Mouse (Mus musculus) liver, embryonic 13.5 days (tissue): ENCODE results near the gene Ror1. TPM values are rescaled to one million over a fixed set of nuclear protein-coding genes. Genes with fewer than 3 reads are reported as not detected.

Experiments
- ATAC-seq: fragments of 200-750 bp; cut with Nextera tagmentation; 2 replicates; pipeline ENCODE4 v1.8.0; 2017; ENCODE audit warnings: low read depth, mild to moderate bottlenecking, moderate number of reproducible peaks, moderate library complexity
- DNase-seq: peaks from one replicate; pipeline ENCODE4 v3.0.0; 2022
- H3K27ac ChIP-seq: fragments of 300-500 bp; sonication (generic); 2 replicates; pipeline ENCODE4 v1.5.1; 2015; ENCODE audit warnings: moderate library complexity, mild to moderate bottlenecking, inconsistent platforms
- H3K27me3 ChIP-seq: fragments of 300-500 bp; sonication (generic); 2 replicates; pipeline ENCODE4 v1.6.1; 2015; ENCODE audit warnings: mild to moderate bottlenecking, inconsistent platforms
- H3K36me3 ChIP-seq: fragments of 300-500 bp; sonication (generic); 2 replicates; pipeline ENCODE4 v1.6.1; 2015; ENCODE audit warnings: mild to moderate bottlenecking, inconsistent platforms
- H3K4me1 ChIP-seq: fragments of 300-500 bp; sonication (generic); replicated peaks from 2 replicates; pipeline ENCODE4 v1.6.1; 2015; ENCODE audit warnings: inconsistent platforms
- H3K4me2 ChIP-seq: fragments of 300-500 bp; sonication (generic); 2 replicates; pipeline ENCODE4 v1.6.1; 2015; ENCODE audit warnings: inconsistent platforms, mild to moderate bottlenecking, moderate library complexity
- H3K4me3 ChIP-seq: fragments of 300-500 bp; sonication (generic); replicated peaks from 2 replicates; pipeline ENCODE4 v1.5.1; 2015; ENCODE audit warnings: mild to moderate bottlenecking, inconsistent platforms
- H3K9ac ChIP-seq: fragments of 300-500 bp; sonication (generic); 2 replicates; pipeline ENCODE4 v1.6.1; 2015; ENCODE audit warnings: mild to moderate bottlenecking, inconsistent platforms
- H3K9me3 ChIP-seq: fragments of 300-500 bp; sonication (generic); replicated peaks from 2 replicates; pipeline ENCODE4 v1.6.1; 2016; ENCODE audit warnings: inconsistent platforms
- whole genome bisulfite sequencing: fragments of 180-500 bp; shearing (Covaris S2); methylation state at CpG from one replicate; pipeline ENCODE4 v1.1.7; 2015; ENCODE audit not compliant: insufficient replicate concordance; 5-methylcytosine and 5-hydroxymethylcytosine counted together
- polyA plus RNA-seq: library from polyadenylated mRNA; unstranded; fragments of >200 nt; fragmentation: Nextera tagmentation; extraction: Ambion mirVana; gene quantifications from 2 replicates; pipeline ENCODE4 v1.2.1, GENCODE M21; 2015

Gene Ror1
- polyA plus RNA-seq = 0.36 and 0.46 TPM in 2 replicates

DNA sequence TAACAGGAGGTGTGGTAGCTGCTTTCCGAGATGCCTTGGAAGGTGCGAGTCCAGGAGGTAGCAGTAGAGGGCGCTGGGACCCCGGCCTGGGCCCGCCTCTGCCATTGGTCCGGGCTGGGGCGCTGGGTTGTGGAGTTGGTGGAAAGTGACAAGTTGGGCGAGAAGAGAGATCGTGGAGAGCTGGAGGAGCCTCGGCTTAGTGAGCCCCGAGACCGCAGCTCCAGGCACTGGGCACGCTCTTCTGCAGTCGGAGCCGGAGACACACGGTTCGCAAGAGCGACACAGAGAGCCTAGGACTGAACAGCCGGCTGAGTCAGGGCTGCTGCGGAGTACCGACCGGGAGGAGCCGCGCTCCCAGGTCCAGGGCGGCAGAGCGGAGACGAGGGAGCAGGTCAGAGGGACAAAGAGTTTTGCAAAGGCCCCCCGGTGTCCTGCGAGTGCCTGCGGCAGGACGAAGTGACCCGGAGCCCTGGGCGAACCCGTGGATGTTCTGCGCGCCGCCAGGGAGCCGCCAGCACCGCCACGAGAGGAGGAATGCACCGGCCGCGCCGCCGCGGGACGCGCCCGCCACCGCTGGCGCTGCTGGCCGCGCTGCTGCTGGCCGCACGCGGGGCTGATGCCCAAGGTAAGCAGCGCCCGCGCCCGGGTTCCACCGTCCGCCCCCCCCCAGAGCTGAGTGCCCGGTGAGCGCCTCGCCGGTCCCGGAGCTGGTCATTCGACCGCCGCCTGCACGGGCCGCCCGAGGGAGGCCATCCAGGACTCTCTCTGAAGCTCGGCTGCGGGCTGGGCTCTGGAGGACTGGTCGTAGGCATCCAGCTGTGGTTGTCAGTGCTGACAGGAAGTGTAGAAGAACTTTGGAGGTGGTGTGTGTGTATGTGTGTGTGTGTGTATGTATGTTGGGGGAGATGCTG lies at the start of gene Ror1:
Gene Ror1 (plus strand): TSS at position 107 of the 911 bp plus-strand sequence.
- DNase-seq (peak; percentile 22), ATAC-seq (peak; percentile 74)
- H3K4me3 ChIP-seq = peak within 1 kb of the TSS; percentile 56
- under 1% methylated on average over 74 of the region's 76 CpGs for WGBS
- peak within 1 kb of the TSS; percentile 47 for H3K9ac ChIP-seq
- peak within 1 kb of the TSS; percentile 67 for H3K4me2 ChIP-seq
- H3K4me1 ChIP-seq = no peaks in the 10 kb centered on the region
- no peak within 1 kb of the TSS for H3K27ac ChIP-seq
- H3K9me3 ChIP-seq = no peaks in the 10 kb centered on the region
- no peaks in the 10 kb centered on the region for H3K36me3 ChIP-seq
- H3K27me3 ChIP-seq = peaks cover 53% of the 10 kb centered on the region

- ATAC-seq (no peak), DNase-seq (no peak)
- no peaks in the 10 kb centered on the region for H3K27me3 ChIP-seq
- H3K9me3 ChIP-seq = no peaks in the 10 kb centered on the region
- H3K4me1 ChIP-seq = no peaks in the 10 kb centered on the region
- no peak overlapping the region for H3K27ac ChIP-seq
- no peak overlapping the region for H3K9ac ChIP-seq
- 56% methylated on average over 6 of the region's 6 CpGs for WGBS
- no peak overlapping the region for H3K4me2 ChIP-seq
- no peak overlapping the region for H3K4me3 ChIP-seq
- no peaks in the 10 kb centered on the region for H3K36me3 ChIP-seq
Measured at GRCm38 (mm10) chr4:100047066-100047465, 48.5 kb upstream of the Ror1 start.

GRCm38 (mm10) chr4:100048351-100048950 lies 47.1 kb upstream of the Ror1 start:
- DNase-seq = no peak
- Histone ChIP-seq H3K4me3 (no peak overlapping the region), H3K4me1 (no peaks in the 10 kb centered on the region), H3K9me3 (no peaks in the 10 kb centered on the region), H3K27me3 (no peaks in the 10 kb centered on the region), H3K9ac (no peak overlapping the region), H3K4me2 (no peak overlapping the region), H3K27ac (no peak overlapping the region), H3K36me3 (no peaks in the 10 kb centered on the region)
- WGBS = 46% methylated on average over 7 of the region's 7 CpGs
- no peak for ATAC-seq

DNA sequence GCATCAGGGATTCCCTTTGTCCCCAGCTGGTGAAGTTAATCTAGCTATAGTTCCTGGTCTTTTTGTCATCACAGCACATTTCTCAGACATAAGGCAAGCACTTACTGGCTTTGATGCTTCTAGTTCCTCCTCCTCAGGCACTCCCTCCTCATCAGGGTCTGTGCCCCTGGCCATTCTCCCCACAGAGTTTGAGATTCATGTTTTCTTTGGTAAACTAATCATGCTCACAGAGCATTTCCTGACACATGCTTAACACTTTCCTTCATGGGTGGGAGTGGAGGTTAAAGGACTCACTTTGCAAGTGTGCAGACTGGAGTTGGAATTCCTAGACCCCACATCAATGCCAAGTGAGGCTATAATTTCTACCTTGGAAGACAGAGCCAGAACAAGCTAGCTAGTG lies 43.8 kb upstream of the Ror1 start:
- Histone ChIP-seq H3K9me3 (no peaks in the 10 kb centered on the region), H3K4me3 (no peak overlapping the region), H3K4me1 (no peaks in the 10 kb centered on the region), H3K4me2 (no peak overlapping the region), H3K36me3 (no peaks in the 10 kb centered on the region), H3K27me3 (no peaks in the 10 kb centered on the region), H3K27ac (no peak overlapping the region), H3K9ac (no peak overlapping the region)
- no peak for ATAC-seq
- DNase-seq = no peak

DNA sequence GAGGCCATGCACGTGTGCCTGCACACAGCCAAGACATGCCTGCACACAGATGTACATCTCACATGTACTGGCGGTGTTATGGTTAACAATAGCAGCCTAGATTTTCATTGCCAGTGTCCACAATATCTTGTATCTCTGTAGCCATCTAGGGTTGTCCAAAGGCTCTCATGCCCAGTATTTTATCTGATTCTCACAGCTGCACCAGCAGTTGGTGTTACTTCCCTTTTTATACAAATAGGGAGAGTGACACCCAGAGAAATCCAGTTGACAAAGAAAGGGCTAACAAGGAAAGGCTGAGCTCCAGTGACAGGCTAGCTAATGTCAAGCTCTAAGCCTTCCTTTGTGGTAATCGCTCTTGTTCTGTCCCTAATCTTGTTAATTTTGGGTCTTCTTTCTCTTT lies 43.3 kb upstream of the Ror1 start:
- H3K9ac ChIP-seq = no peak overlapping the region
- DNase-seq (no peak), ATAC-seq (no peak)
- no peaks in the 10 kb centered on the region for H3K4me1 ChIP-seq
- no peaks in the 10 kb centered on the region for H3K27me3 ChIP-seq
- WGBS = 11% methylated on average over 3 of the region's 3 CpGs
- no peak overlapping the region for H3K4me3 ChIP-seq
- no peaks in the 10 kb centered on the region for H3K9me3 ChIP-seq
- H3K27ac ChIP-seq = no peak overlapping the region
- H3K36me3 ChIP-seq = no peaks in the 10 kb centered on the region
- no peak overlapping the region for H3K4me2 ChIP-seq

DNA sequence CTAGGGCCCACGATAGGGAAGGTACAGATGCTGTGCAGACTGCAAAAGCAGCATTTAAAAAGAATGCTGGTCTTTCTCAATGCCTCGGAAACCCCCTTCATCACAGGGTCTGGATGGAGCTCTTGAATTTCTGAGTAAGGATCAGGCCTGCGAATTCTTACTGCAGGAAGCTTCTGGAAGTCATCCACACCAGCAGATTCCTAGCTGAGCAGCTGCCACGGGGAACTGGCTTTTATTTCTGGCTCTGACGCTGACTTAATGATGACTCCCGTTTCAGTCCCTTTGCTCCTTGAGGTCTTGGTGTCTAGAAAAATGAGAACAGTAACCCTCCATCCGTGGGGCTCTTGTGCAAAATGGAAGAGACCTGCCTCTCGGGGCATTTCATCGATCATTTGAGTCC lies 39.5 kb upstream of the Ror1 start:
- Histone ChIP-seq H3K9me3 (no peaks in the 10 kb centered on the region), H3K4me3 (no peak overlapping the region), H3K27me3 (no peaks in the 10 kb centered on the region), H3K4me1 (no peaks in the 10 kb centered on the region), H3K36me3 (no peaks in the 10 kb centered on the region), H3K9ac (no peak overlapping the region), H3K27ac (no peak overlapping the region), H3K4me2 (no peak overlapping the region)
- DNase-seq (no peak), ATAC-seq (no peak)
- 60% methylated on average over 9 of the region's 9 CpGs for WGBS

- WGBS = 56% methylated on average over 4 of the region's 4 CpGs
- no peak for DNase-seq
- Histone ChIP-seq H3K36me3 (no peaks in the 10 kb centered on the region), H3K9ac (no peak overlapping the region), H3K4me1 (no peaks in the 10 kb centered on the region), H3K27me3 (no peaks in the 10 kb centered on the region), H3K4me3 (no peak overlapping the region), H3K27ac (no peak overlapping the region), H3K4me2 (no peak overlapping the region), H3K9me3 (no peaks in the 10 kb centered on the region)
- ATAC-seq = no peak
Measured at GRCm38 (mm10) chr4:100056446-100056845, 39.1 kb upstream of the Ror1 start.

DNA sequence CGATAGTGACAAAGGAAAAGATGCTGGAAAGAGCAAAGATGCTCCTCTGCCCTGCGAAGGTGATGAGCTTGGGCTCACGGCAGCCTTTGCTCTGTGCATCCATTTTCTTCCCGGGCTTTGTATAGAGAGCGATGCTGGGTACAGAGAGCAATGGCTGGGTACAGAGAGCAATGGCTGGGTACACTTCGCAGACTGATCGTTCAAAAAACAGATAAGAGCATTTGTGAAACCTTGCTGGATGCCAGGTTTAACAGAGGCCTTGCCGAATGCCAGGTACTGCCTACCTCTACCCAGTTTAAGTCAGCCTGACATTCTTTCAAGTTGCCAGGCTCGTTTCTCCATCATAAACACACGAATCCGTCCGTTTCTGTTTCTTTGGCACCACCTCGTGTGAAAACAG lies 38.2 kb upstream of the Ror1 start:
- Histone ChIP-seq H3K4me2 (no peak overlapping the region), H3K9me3 (no peaks in the 10 kb centered on the region), H3K36me3 (no peaks in the 10 kb centered on the region), H3K4me1 (no peaks in the 10 kb centered on the region), H3K27me3 (no peaks in the 10 kb centered on the region), H3K4me3 (no peak overlapping the region), H3K9ac (no peak overlapping the region), H3K27ac (no peak overlapping the region)
- 73% methylated on average over 13 of the region's 13 CpGs for WGBS
- no peak for DNase-seq
- ATAC-seq = no peak

GRCm38 (mm10) chr4:100058631-100059030 lies 37.0 kb upstream of the Ror1 start:
- 79% methylated on average over 5 of the region's 5 CpGs for WGBS
- H3K4me2 ChIP-seq = no peak overlapping the region
- ATAC-seq = no peak
- H3K4me3 ChIP-seq = no peak overlapping the region
- H3K9ac ChIP-seq = no peak overlapping the region
- H3K9me3 ChIP-seq = no peaks in the 10 kb centered on the region
- no peaks in the 10 kb centered on the region for H3K27me3 ChIP-seq
- DNase-seq = no peak
- H3K36me3 ChIP-seq = no peaks in the 10 kb centered on the region
- H3K4me1 ChIP-seq = no peaks in the 10 kb centered on the region
- H3K27ac ChIP-seq = no peak overlapping the region

GRCm38 (mm10) chr4:100059811-100060210 lies 35.8 kb upstream of the Ror1 start:
- H3K27me3 ChIP-seq = no peaks in the 10 kb centered on the region
- no peak overlapping the region for H3K4me3 ChIP-seq
- WGBS = 54% methylated on average over 3 of the region's 3 CpGs
- no peak for DNase-seq
- H3K9me3 ChIP-seq = no peaks in the 10 kb centered on the region
- no peak for ATAC-seq
- no peaks in the 10 kb centered on the region for H3K4me1 ChIP-seq
- no peak overlapping the region for H3K9ac ChIP-seq
- H3K27ac ChIP-seq = no peak overlapping the region
- H3K4me2 ChIP-seq = no peak overlapping the region
- H3K36me3 ChIP-seq = no peaks in the 10 kb centered on the region

DNA sequence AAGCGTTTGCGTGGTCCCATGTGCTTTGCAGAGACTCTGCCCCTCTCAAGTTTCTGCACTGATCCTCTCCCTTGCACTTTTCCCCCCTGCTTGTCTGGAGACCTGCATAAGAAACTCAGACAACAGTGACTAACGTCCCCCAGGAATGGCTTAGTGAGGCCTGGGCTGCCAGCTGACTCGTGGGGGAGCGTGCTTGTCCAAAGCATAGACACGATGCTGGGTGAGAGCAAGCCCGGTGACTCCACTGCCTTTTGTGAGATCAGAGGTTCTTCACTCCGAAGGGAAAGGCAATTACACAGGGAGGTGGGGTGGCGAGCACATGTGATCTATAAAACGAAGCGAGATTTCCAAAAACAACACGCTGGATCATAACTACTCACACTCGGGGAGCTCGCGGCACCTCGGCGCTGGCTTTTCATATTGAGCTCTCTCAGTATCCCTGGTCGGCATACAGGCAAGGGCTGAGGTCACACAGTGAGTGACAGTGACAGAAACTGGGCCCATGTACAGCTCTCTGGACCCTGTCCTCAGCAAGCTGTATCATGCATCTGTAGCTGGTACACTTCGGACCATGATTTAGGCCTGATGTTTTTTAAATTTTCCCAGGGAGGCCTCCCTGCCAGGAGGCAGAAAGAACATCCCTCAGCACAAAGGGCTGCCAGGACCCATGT lies 34.1 kb upstream of the Ror1 start:
- Histone ChIP-seq H3K27ac (no peak overlapping the region), H3K4me2 (no peak overlapping the region), H3K4me1 (no peaks in the 10 kb centered on the region), H3K9ac (no peak overlapping the region), H3K36me3 (no peaks in the 10 kb centered on the region), H3K27me3 (no peaks in the 10 kb centered on the region), H3K9me3 (no peaks in the 10 kb centered on the region), H3K4me3 (no peak overlapping the region)
- ATAC-seq (no peak), DNase-seq (no peak)
- WGBS = 78% methylated on average over 19 of the region's 19 CpGs
